8 mouse cellular contexts compared by ENCODE assay signal in the genomic region with DNA sequence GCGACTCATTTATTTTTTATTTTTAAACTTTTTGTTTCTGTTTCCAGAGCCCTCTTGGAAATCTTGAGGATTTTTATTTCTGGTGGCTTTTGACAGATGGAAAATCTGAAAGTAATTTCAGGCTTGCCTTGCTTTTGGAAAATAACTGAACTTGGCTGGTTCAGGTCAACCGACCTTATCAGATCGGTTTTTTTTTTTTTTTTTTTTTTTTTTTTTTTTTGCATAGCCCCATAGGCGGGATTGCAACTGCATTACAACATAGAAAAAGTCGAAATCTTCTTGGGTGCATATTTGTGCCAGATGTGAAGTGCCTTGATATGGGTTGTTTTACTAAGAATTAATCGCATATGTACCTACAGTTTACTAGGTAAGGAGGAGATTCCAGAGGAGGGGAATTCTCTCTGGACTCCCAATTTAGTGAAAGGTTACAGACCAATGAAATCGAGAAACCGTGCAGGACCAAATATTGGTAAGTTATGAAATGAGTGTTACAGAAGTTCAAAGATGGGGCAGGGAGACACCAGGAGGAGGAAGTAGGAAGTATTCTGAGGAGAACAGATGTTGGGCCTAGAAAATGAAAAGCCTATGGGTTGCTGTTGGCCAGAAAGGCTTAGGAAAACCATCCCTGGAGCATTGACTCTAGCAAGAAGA. TPM values are rescaled to one million over a fixed set of nuclear protein-coding genes. Genes with fewer than 3 reads are reported as not detected.
DNase-seq lines count a peak whose midpoint lies in the region; ATAC-seq and TF ChIP-seq lines count a peak whose summit lies in the region.

No protein-coding gene starts in this region.

- peaks cover 6% of the 10 kb centered on the region; the same call in 1 of the 2 replicates for H3K27me3 ChIP-seq in G1E (ENCODE audit: insufficient read depth, low read length)
- H3K27me3 ChIP-seq in forebrain, embryonic 16.5 days (replicated peaks; ENCODE audit: control insufficient read depth, insufficient read depth, low read length) = no peaks in the 10 kb centered on the region
- no peaks in the 10 kb centered on the region for H3K27me3 ChIP-seq in limb, embryonic 14.5 days (ENCODE audit: control insufficient read depth, insufficient read depth, low read length)
- H3K27me3 ChIP-seq in stomach, embryonic 16.5 days (ENCODE audit: control insufficient read depth, insufficient read depth, low read length) = no peaks in the 10 kb centered on the region

- peak overlapping the region; percentile 74 for H3K4me2 ChIP-seq in forebrain, embryonic 16.5 days (ENCODE audit: low read length)
- H3K4me2 ChIP-seq in limb, embryonic 14.5 days (replicated peaks; ENCODE audit: low read depth, low read length, severe bottlenecking) = peak overlapping the region; percentile 67
- H3K4me2 ChIP-seq in stomach, embryonic 16.5 days (ENCODE audit: low read depth, low read length) = peak overlapping the region; percentile 69

- no peak for TF ChIP-seq POLR2A in limb, embryonic 14.5 days (IDR thresholded peaks at IDR 0.05; ENCODE audit: borderline replicate concordance, extremely low read depth, insufficient read depth, insufficient read length)

- H3K9ac ChIP-seq in forebrain, embryonic 16.5 days (replicated peaks; ENCODE audit: low read depth, low read length) = peak overlapping the region; percentile 99
- H3K9ac ChIP-seq in limb, embryonic 14.5 days (ENCODE audit: low read depth, low read length, severe bottlenecking) = peak overlapping the region; percentile 94
- peak overlapping the region; percentile 99 for H3K9ac ChIP-seq in stomach, embryonic 16.5 days (ENCODE audit: low read length)

- H3K36me3 ChIP-seq in G1E (replicated peaks) = peaks cover 13% of the 10 kb centered on the region
- no peaks in the 10 kb centered on the region for H3K36me3 ChIP-seq in forebrain, embryonic 16.5 days (ENCODE audit: control insufficient read depth, insufficient read depth)
- H3K36me3 ChIP-seq in limb, embryonic 14.5 days (ENCODE audit: control insufficient read depth, insufficient read depth, low read length) = no peaks in the 10 kb centered on the region
- H3K36me3 ChIP-seq in stomach, embryonic 16.5 days (ENCODE audit: control insufficient read depth, insufficient read depth, low read length) = no peaks in the 10 kb centered on the region

- peak overlapping the region; percentile 74; the same call in 1 of the 2 replicates for H3K27ac ChIP-seq in forebrain, embryonic 16.5 days (ENCODE audit: low read length)
- peak overlapping the region; percentile 97; the same call in 1 of the 2 replicates for H3K27ac ChIP-seq in limb, embryonic 14.5 days (replicated peaks; ENCODE audit: low read depth, low read length)
- H3K27ac ChIP-seq in stomach, embryonic 16.5 days (ENCODE audit: low read length) = peak overlapping the region; percentile 58; the same call in 1 of the 2 replicates

- H3K9me3 ChIP-seq in G1E (replicated peaks) = no peaks in the 10 kb centered on the region
- no peaks in the 10 kb centered on the region for H3K9me3 ChIP-seq in forebrain, embryonic 16.5 days (ENCODE audit: control insufficient read depth, low read length)
- H3K9me3 ChIP-seq in limb, embryonic 14.5 days (ENCODE audit: control insufficient read depth, low read length) = no peaks in the 10 kb centered on the region
- no peaks in the 10 kb centered on the region for H3K9me3 ChIP-seq in stomach, embryonic 16.5 days (replicated peaks; ENCODE audit: control insufficient read depth, low read length)

- WGBS in forebrain, embryonic 16.5 days = 26% methylated on average over 8 of the region's 8 CpGs
- 11% methylated on average over 8 of the region's 8 CpGs for WGBS in limb, embryonic 14.5 days
- 16% methylated on average over 8 of the region's 8 CpGs for WGBS in stomach, embryonic 16.5 days

- no peak for ATAC-seq in G1E (ENCODE audit: extremely low read depth, insufficient number of reproducible peaks, low FRiP score, poor library complexity, severe bottlenecking)
- ATAC-seq in forebrain, embryonic 16.5 days = no peak
- no peak for ATAC-seq in limb, embryonic 14.5 days (ENCODE audit: low FRiP score, low read depth)
- ATAC-seq in stomach, embryonic 16.5 days (ENCODE audit: insufficient read depth, low FRiP score) = no peak

- H3K4me3 ChIP-seq in G1E (ENCODE audit: low read depth, low read length) = peak overlapping the region; percentile 85
- peak overlapping the region; percentile 98 for H3K4me3 ChIP-seq in forebrain, embryonic 16.5 days (replicated peaks; ENCODE audit: low read length)
- H3K4me3 ChIP-seq in limb, embryonic 14.5 days (replicated peaks; ENCODE audit: low read length) = peak overlapping the region; percentile 98
- peak overlapping the region; percentile 99 for H3K4me3 ChIP-seq in stomach, embryonic 16.5 days (replicated peaks; ENCODE audit: low read length)

- H3K4me1 ChIP-seq in G1E (ENCODE audit: insufficient read depth, low read depth, low read length) = peaks cover 16% of the 10 kb centered on the region
- peaks cover 12% of the 10 kb centered on the region for H3K4me1 ChIP-seq in forebrain, embryonic 16.5 days (replicated peaks; ENCODE audit: control insufficient read depth, insufficient read depth, low read length)
- peaks cover 7% of the 10 kb centered on the region for H3K4me1 ChIP-seq in limb, embryonic 14.5 days (ENCODE audit: control insufficient read depth, insufficient read depth, low read length)
- peaks cover 10% of the 10 kb centered on the region for H3K4me1 ChIP-seq in stomach, embryonic 16.5 days (ENCODE audit: control insufficient read depth, insufficient read depth, low read length)

- DNase-seq in kidney, adult 11 months = peak; percentile 15
- DNase-seq in kidney, adult 8-10 months = no peak
- DNase-seq in G1E (ENCODE audit: low spot score) = peak; percentile 6
- no peak for DNase-seq in limb, embryonic 14.5 days (ENCODE audit: low spot score)
- no peak for DNase-seq in layer of hippocampus, postnatal 10 days (ENCODE audit: low spot score in 2 of 2)
- DNase-seq in right cerebral cortex, adult 2 months (ENCODE audit: low spot score in 2 of 2) = no peak

- no peak for TF ChIP-seq CTCF in G1E (IDR thresholded peaks at IDR 0.05; ENCODE audit: low read depth, low read length)

RNA-seq across cellular contexts. Expression of gene Ypel5, which starts 1.7 kb away (rescaled TPM):
- total RNA-seq in G1E (2014; fragmentation: Nextera tagmentation) (39.1 and 42.2 TPM in 2 replicates), G1E (2017) (46.0 and 49.7 TPM in 2 replicates)
- 9.0 and 10.0 TPM in 2 replicates for polyA plus RNA-seq in G1E (2012)
- polyA plus RNA-seq in forebrain, embryonic 16.5 days (2015; fragmentation: Nextera tagmentation; extraction: Ambion mirVana) = 116 and 123 TPM in 2 replicates
- polyA plus RNA-seq in limb, embryonic 14.5 days (2012; rRNA removed) = 16.9 and 21.3 TPM in 2 replicates
- 55.1 and 57.5 TPM in 2 replicates for polyA plus RNA-seq in limb, embryonic 14.5 days (2014; fragmentation: Nextera tagmentation; extraction: Ambion mirVana)
- 44.3 and 45.8 TPM in 2 replicates for polyA plus RNA-seq in stomach, embryonic 16.5 days (2015; fragmentation: Nextera tagmentation; extraction: Ambion mirVana)
- total RNA-seq in layer of hippocampus, postnatal 10 days (2021) = 10 to 100 TPM; 50.3 to 51.6 TPM

Comparison
In these comparisons a context has a peak if more than half of its experiments do, and no peak if none do; other contexts are left out.
1. DNase-seq: peak in kidney, adult 11 months (single experiment) and G1E (single experiment); none in kidney, adult 8-10 months (0 of 2), limb, embryonic 14.5 days (single experiment), layer of hippocampus, postnatal 10 days (0 of 2) and right cerebral cortex, adult 2 months (0 of 2).
2. Peak in every context shown above with its lines, with median percentiles within 50 percentile points of each other: H3K4me3 ChIP-seq, H3K27ac ChIP-seq, H3K4me2 ChIP-seq and H3K9ac ChIP-seq.